Mouse (Mus musculus): ENCODE results near the gene Kcnma1. TPM values are rescaled to one million over a fixed set of nuclear protein-coding genes. Genes with fewer than 3 reads are reported as not detected.

Gene Kcnma1
- polyA plus RNA-seq, 1 experiment from 2014 or later: 6.0 TPM

GRCm38 (mm10) chr14:23824267-23824666, 190.0 kb downstream of the Kcnma1 start:
- 50% methylated on average over 4 of the region's 4 CpGs for WGBS

GRCm38 (mm10) chr14:23817585-23817984, 196.7 kb downstream of the Kcnma1 start:
- Histone ChIP-seq H3K9me3 (ENCODE audit: control insufficient read depth, low read length) (no peaks in the 10 kb centered on the region), H3K36me3 (ENCODE audit: control insufficient read depth, insufficient read depth, low read length) (no peaks in the 10 kb centered on the region), H3K4me3 (ENCODE audit: low read length) (no peak overlapping the region), H3K27ac (ENCODE audit: low read length) (no peak overlapping the region), H3K27me3 (replicated peaks; ENCODE audit: control insufficient read depth, insufficient read depth, low read length) (no peaks in the 10 kb centered on the region), H3K4me1 (ENCODE audit: control insufficient read depth, insufficient read depth, low read length) (peaks cover 4% of the 10 kb centered on the region; the same call in 1 of the 2 replicates), H3K9ac (ENCODE audit: low read depth, low read length) (no peak overlapping the region), H3K4me2 (ENCODE audit: low read depth, low read length) (no peak overlapping the region)
- 84% methylated on average over 3 of the region's 3 CpGs for WGBS
- no peak for ATAC-seq

More at GRCm38 (mm10) chr14:23824267-23824666, 190.0 kb downstream of the Kcnma1 start:
- ATAC-seq: no peak
- H3K36me3 ChIP-seq (ENCODE audit: control insufficient read depth, insufficient read depth, low read length): no peaks in the 10 kb centered on the region
- H3K4me2 ChIP-seq (ENCODE audit: low read depth, low read length): no peak overlapping the region
- H3K27ac ChIP-seq (ENCODE audit: low read length): no peak overlapping the region
- no peaks in the 10 kb centered on the region for H3K27me3 ChIP-seq (replicated peaks; ENCODE audit: control insufficient read depth, insufficient read depth, low read length)
- H3K4me1 ChIP-seq (ENCODE audit: control insufficient read depth, insufficient read depth, low read length): no peaks in the 10 kb centered on the region
- H3K9me3 ChIP-seq (ENCODE audit: control insufficient read depth, low read length): no peaks in the 10 kb centered on the region
- H3K9ac ChIP-seq (ENCODE audit: low read depth, low read length): no peak overlapping the region
- H3K4me3 ChIP-seq (ENCODE audit: low read length): no peak overlapping the region

GRCm38 (mm10) chr14:23810081-23810480, 204.2 kb downstream of the Kcnma1 start:
- no peaks in the 10 kb centered on the region for H3K36me3 ChIP-seq (ENCODE audit: control insufficient read depth, insufficient read depth, low read length)
- no peak overlapping the region for H3K4me2 ChIP-seq (ENCODE audit: low read depth, low read length)
- H3K9ac ChIP-seq (ENCODE audit: low read depth, low read length): no peak overlapping the region
- no peak overlapping the region for H3K27ac ChIP-seq (ENCODE audit: low read length)
- peaks cover 4% of the 10 kb centered on the region; the same call in 1 of the 2 replicates for H3K4me1 ChIP-seq (ENCODE audit: control insufficient read depth, insufficient read depth, low read length)
- 46% methylated on average over 1 of the region's 1 CpGs for WGBS
- no peaks in the 10 kb centered on the region for H3K27me3 ChIP-seq (replicated peaks; ENCODE audit: control insufficient read depth, insufficient read depth, low read length)
- no peak for ATAC-seq
- no peaks in the 10 kb centered on the region for H3K9me3 ChIP-seq (ENCODE audit: control insufficient read depth, low read length)
- no peak overlapping the region for H3K4me3 ChIP-seq (ENCODE audit: low read length)

GRCm38 (mm10) chr14:23809124-23809523, 205.2 kb downstream of the Kcnma1 start:
- peaks cover 4% of the 10 kb centered on the region; the same call in 1 of the 2 replicates for H3K4me1 ChIP-seq (ENCODE audit: control insufficient read depth, insufficient read depth, low read length)
- no peaks in the 10 kb centered on the region for H3K9me3 ChIP-seq (ENCODE audit: control insufficient read depth, low read length)
- 25% methylated on average over 1 of the region's 1 CpGs for WGBS
- ATAC-seq: no peak
- no peak overlapping the region for H3K9ac ChIP-seq (ENCODE audit: low read depth, low read length)
- H3K36me3 ChIP-seq (ENCODE audit: control insufficient read depth, insufficient read depth, low read length): no peaks in the 10 kb centered on the region
- H3K4me2 ChIP-seq (ENCODE audit: low read depth, low read length): no peak overlapping the region
- H3K27me3 ChIP-seq (replicated peaks; ENCODE audit: control insufficient read depth, insufficient read depth, low read length): no peaks in the 10 kb centered on the region
- no peak overlapping the region for H3K27ac ChIP-seq (ENCODE audit: low read length)
- H3K4me3 ChIP-seq (ENCODE audit: low read length): no peak overlapping the region

- ATAC-seq: no peak
- Histone ChIP-seq H3K4me3 (ENCODE audit: low read length) (no peak overlapping the region), H3K4me1 (ENCODE audit: control insufficient read depth, insufficient read depth, low read length) (no peaks in the 10 kb centered on the region), H3K9ac (ENCODE audit: low read depth, low read length) (no peak overlapping the region), H3K36me3 (ENCODE audit: control insufficient read depth, insufficient read depth, low read length) (no peaks in the 10 kb centered on the region), H3K27ac (ENCODE audit: low read length) (no peak overlapping the region), H3K9me3 (ENCODE audit: control insufficient read depth, low read length) (no peaks in the 10 kb centered on the region), H3K4me2 (ENCODE audit: low read depth, low read length) (no peak overlapping the region), H3K27me3 (replicated peaks; ENCODE audit: control insufficient read depth, insufficient read depth, low read length) (no peaks in the 10 kb centered on the region)
- 37% methylated on average over 2 of the region's 2 CpGs for WGBS
Observed at GRCm38 (mm10) chr14:23806378-23806777, 207.9 kb downstream of the Kcnma1 start.

GRCm38 (mm10) chr14:23796878-23797277, 217.4 kb downstream of the Kcnma1 start:
- Histone ChIP-seq H3K9ac (ENCODE audit: low read depth, low read length) (no peak overlapping the region), H3K27me3 (replicated peaks; ENCODE audit: control insufficient read depth, insufficient read depth, low read length) (no peaks in the 10 kb centered on the region), H3K36me3 (ENCODE audit: control insufficient read depth, insufficient read depth, low read length) (no peaks in the 10 kb centered on the region), H3K4me1 (ENCODE audit: control insufficient read depth, insufficient read depth, low read length) (no peaks in the 10 kb centered on the region), H3K27ac (ENCODE audit: low read length) (no peak overlapping the region), H3K9me3 (ENCODE audit: control insufficient read depth, low read length) (no peaks in the 10 kb centered on the region), H3K4me3 (ENCODE audit: low read length) (no peak overlapping the region), H3K4me2 (ENCODE audit: low read depth, low read length) (no peak overlapping the region)
- ATAC-seq: no peak
- 92% methylated on average over 7 of the region's 7 CpGs for WGBS

GRCm38 (mm10) chr14:23792674-23793073, 221.6 kb downstream of the Kcnma1 start:
- Histone ChIP-seq H3K4me1 (ENCODE audit: control insufficient read depth, insufficient read depth, low read length) (no peaks in the 10 kb centered on the region; the same call in 1 of the 2 replicates), H3K27me3 (replicated peaks; ENCODE audit: control insufficient read depth, insufficient read depth, low read length) (no peaks in the 10 kb centered on the region), H3K4me2 (ENCODE audit: low read depth, low read length) (no peak overlapping the region), H3K36me3 (ENCODE audit: control insufficient read depth, insufficient read depth, low read length) (no peaks in the 10 kb centered on the region), H3K9ac (ENCODE audit: low read depth, low read length) (no peak overlapping the region), H3K4me3 (ENCODE audit: low read length) (no peak overlapping the region), H3K27ac (ENCODE audit: low read length) (no peak overlapping the region), H3K9me3 (ENCODE audit: control insufficient read depth, low read length) (no peaks in the 10 kb centered on the region)
- ATAC-seq: no peak
- 44% methylated on average over 3 of the region's 3 CpGs for WGBS

- H3K27ac ChIP-seq (ENCODE audit: low read length): no peak overlapping the region
- peak; percentile 44 for ATAC-seq
- H3K9me3 ChIP-seq (ENCODE audit: control insufficient read depth, low read length): no peaks in the 10 kb centered on the region
- H3K4me3 ChIP-seq (ENCODE audit: low read length): no peak overlapping the region
- H3K4me1 ChIP-seq (ENCODE audit: control insufficient read depth, insufficient read depth, low read length): peaks cover 2% of the 10 kb centered on the region; the same call in 1 of the 2 replicates
- H3K36me3 ChIP-seq (ENCODE audit: control insufficient read depth, insufficient read depth, low read length): no peaks in the 10 kb centered on the region
- no peak overlapping the region for H3K9ac ChIP-seq (ENCODE audit: low read depth, low read length)
- no peaks in the 10 kb centered on the region for H3K27me3 ChIP-seq (replicated peaks; ENCODE audit: control insufficient read depth, insufficient read depth, low read length)
- no peak overlapping the region for H3K4me2 ChIP-seq (ENCODE audit: low read depth, low read length)
- WGBS: 43% methylated on average over 3 of the region's 3 CpGs
Observed at GRCm38 (mm10) chr14:23792076-23792475, 222.2 kb downstream of the Kcnma1 start.

GRCm38 (mm10) chr14:23791261-23791691, 223.0 kb downstream of the Kcnma1 start:
- no peaks in the 10 kb centered on the region for H3K36me3 ChIP-seq (ENCODE audit: control insufficient read depth, insufficient read depth, low read length)
- no peaks in the 10 kb centered on the region for H3K9me3 ChIP-seq (ENCODE audit: control insufficient read depth, low read length)
- peaks cover 7% of the 10 kb centered on the region; the same call in 1 of the 2 replicates for H3K4me1 ChIP-seq (ENCODE audit: control insufficient read depth, insufficient read depth, low read length)
- ATAC-seq: no peak
- H3K4me2 ChIP-seq (ENCODE audit: low read depth, low read length): no peak overlapping the region
- no peak overlapping the region for H3K27ac ChIP-seq (ENCODE audit: low read length)
- H3K9ac ChIP-seq (ENCODE audit: low read depth, low read length): no peak overlapping the region
- no peaks in the 10 kb centered on the region for H3K27me3 ChIP-seq (replicated peaks; ENCODE audit: control insufficient read depth, insufficient read depth, low read length)
- WGBS: 47% methylated on average over 13 of the region's 13 CpGs
- H3K4me3 ChIP-seq (ENCODE audit: low read length): no peak overlapping the region

- H3K27ac ChIP-seq (ENCODE audit: low read length): peak overlapping the region; percentile 93
- 0 out of 2 replicates have a peak overlapping the region, but pooled peaks have one; percentile 26 for H3K9ac ChIP-seq (ENCODE audit: low read depth, low read length)
- H3K4me1 ChIP-seq (ENCODE audit: control insufficient read depth, insufficient read depth, low read length): peaks cover 14% of the 10 kb centered on the region; the same call in 1 of the 2 replicates
- H3K4me2 ChIP-seq (ENCODE audit: low read depth, low read length): peak overlapping the region; percentile 37
- H3K36me3 ChIP-seq (ENCODE audit: control insufficient read depth, insufficient read depth, low read length): no peaks in the 10 kb centered on the region
- peak; percentile 83 for ATAC-seq
- no peaks in the 10 kb centered on the region for H3K27me3 ChIP-seq (replicated peaks; ENCODE audit: control insufficient read depth, insufficient read depth, low read length)
- H3K4me3 ChIP-seq (ENCODE audit: low read length): no peak overlapping the region
- 31% methylated on average over 1 of the region's 1 CpGs for WGBS
- no peaks in the 10 kb centered on the region for H3K9me3 ChIP-seq (ENCODE audit: control insufficient read depth, low read length)
Observed at GRCm38 (mm10) chr14:23786687-23787073, 227.6 kb downstream of the Kcnma1 start.
